21 mouse cellular contexts compared by ENCODE assay signal in genomic region chr3:102141451-102141850, GRCm38 (mm10). TPM values are rescaled to one million over a fixed set of nuclear protein-coding genes. Genes with fewer than 3 reads are reported as not detected.
DNase-seq lines count a peak whose midpoint lies in the region; ATAC-seq and TF ChIP-seq lines count a peak whose summit lies in the region.
"Had no signal": no experiment of that assay in that cellular context is flagged by ENCODE, and none has a peak within 500 bp of the region (broad histone marks: within the 10 kb centered on the region; RNA-seq: fewer than 3 reads in every experiment).

No protein-coding gene starts in this region.

- H3K4me1 ChIP-seq in forebrain, embryonic 10.5 days = peaks cover 44% of the 10 kb centered on the region
- peaks cover 8% of the 10 kb centered on the region; the same call in 1 of the 2 replicates for H3K4me1 ChIP-seq in forebrain, embryonic 11.5 days (replicated peaks; ENCODE audit: control insufficient read depth, insufficient read depth, low read length)
- peaks cover 5% of the 10 kb centered on the region for H3K4me1 ChIP-seq in olfactory bulb, adult 2 months (ENCODE audit: control insufficient read depth, insufficient read depth, low read length)
- H3K4me1 ChIP-seq in midbrain, embryonic 14.5 days (ENCODE audit: control insufficient read depth, insufficient read depth, low read length) = no peaks in the 10 kb centered on the region; the same call in 1 of the 2 replicates

- H3K9me3 ChIP-seq in forebrain, embryonic 10.5 days = no peaks in the 10 kb centered on the region
- no peaks in the 10 kb centered on the region for H3K9me3 ChIP-seq in forebrain, embryonic 11.5 days (ENCODE audit: control insufficient read depth, low read length)
- no peaks in the 10 kb centered on the region for H3K9me3 ChIP-seq in midbrain, embryonic 14.5 days (ENCODE audit: control insufficient read depth, low read length)
- H3K9me3 ChIP-seq: embryonic facial prominence, embryonic 13.5 days; forebrain, embryonic 15.5 days; heart, embryonic 15.5 days; hindbrain, embryonic 15.5 days had no signal

- no peak for ATAC-seq in forebrain, embryonic 11.5 days (replicated peaks; ENCODE audit: low FRiP score)
- ATAC-seq in midbrain, embryonic 14.5 days (ENCODE audit: low FRiP score, low TSS enrichment) = no peak
- ATAC-seq: forebrain, embryonic 15.5 days had no signal

- H3K4me2 ChIP-seq in forebrain, embryonic 11.5 days (ENCODE audit: low read depth, low read length, severe bottlenecking) = no peak overlapping the region
- H3K4me2 ChIP-seq in midbrain, embryonic 14.5 days (ENCODE audit: low read length) = no peak overlapping the region
- H3K4me2 ChIP-seq: embryonic facial prominence, embryonic 13.5 days; forebrain, embryonic 15.5 days; heart, embryonic 11.5 days; heart, embryonic 15.5 days; hindbrain, embryonic 15.5 days had no signal

- no peak for TF ChIP-seq POLR2A in olfactory bulb, adult 2 months (IDR thresholded peaks at IDR 0.05; ENCODE audit: insufficient read depth, low read depth, low read length)

- H3K4me3 ChIP-seq in forebrain, embryonic 10.5 days = no peak overlapping the region
- H3K4me3 ChIP-seq in forebrain, embryonic 11.5 days (ENCODE audit: low read depth, low read length) = no peak overlapping the region
- no peak overlapping the region for H3K4me3 ChIP-seq in olfactory bulb, adult 2 months (ENCODE audit: insufficient read depth, low read depth, low read length)
- H3K4me3 ChIP-seq in midbrain, embryonic 14.5 days (replicated peaks; ENCODE audit: low read depth, low read length) = no peak overlapping the region
- H3K4me3 ChIP-seq: embryonic facial prominence, embryonic 13.5 days; forebrain, embryonic 15.5 days; heart, adult 2 months; heart, embryonic 15.5 days; hindbrain, embryonic 15.5 days had no signal

- WGBS in forebrain, embryonic 10.5 days = 77% methylated on average over 2 of the region's 2 CpGs
- WGBS in forebrain, embryonic 11.5 days = 74% methylated on average over 2 of the region's 2 CpGs
- WGBS in olfactory bulb, adult 2 months = 79% methylated on average over 2 of the region's 2 CpGs
- 68% methylated on average over 2 of the region's 2 CpGs for WGBS in midbrain, embryonic 14.5 days

- H3K36me3 ChIP-seq in forebrain, embryonic 10.5 days (replicated peaks) = no peaks in the 10 kb centered on the region
- H3K36me3 ChIP-seq in forebrain, embryonic 11.5 days (ENCODE audit: control insufficient read depth, insufficient read depth, low read length) = no peaks in the 10 kb centered on the region
- H3K36me3 ChIP-seq in midbrain, embryonic 14.5 days (ENCODE audit: control insufficient read depth, insufficient read depth, low read length) = no peaks in the 10 kb centered on the region
- H3K36me3 ChIP-seq: embryonic facial prominence, embryonic 13.5 days; forebrain, embryonic 15.5 days; hindbrain, embryonic 15.5 days had no signal

- TF ChIP-seq CTCF in olfactory bulb, adult 2 months (IDR thresholded peaks at IDR 0.05; ENCODE audit: insufficient read depth, low read depth, low read length) = no peak

- 0 out of 2 replicates have a peak overlapping the region, but pooled peaks have one; percentile 22 for H3K27ac ChIP-seq in forebrain, embryonic 10.5 days
- H3K27ac ChIP-seq in forebrain, embryonic 11.5 days (ENCODE audit: low read depth, low read length) = no peak overlapping the region
- peak overlapping the region; percentile 78 for H3K27ac ChIP-seq in olfactory bulb, adult 2 months (ENCODE audit: insufficient read depth, low read depth, low read length)
- H3K27ac ChIP-seq in midbrain, embryonic 14.5 days (replicated peaks; ENCODE audit: low read depth, low read length) = no peak overlapping the region
- H3K27ac ChIP-seq: embryonic facial prominence, embryonic 13.5 days; forebrain, embryonic 15.5 days; heart, adult 2 months; heart, embryonic 15.5 days; hindbrain, embryonic 15.5 days had no signal

- peaks cover 56% of the 10 kb centered on the region for H3K27me3 ChIP-seq in forebrain, embryonic 10.5 days (ENCODE audit: poor library complexity, severe bottlenecking)
- no peaks in the 10 kb centered on the region for H3K27me3 ChIP-seq in forebrain, embryonic 11.5 days (ENCODE audit: control insufficient read depth, insufficient read depth, low read length)
- no peaks in the 10 kb centered on the region for H3K27me3 ChIP-seq in midbrain, embryonic 14.5 days (ENCODE audit: control insufficient read depth, insufficient read depth, low read length)
- H3K27me3 ChIP-seq: CH12.LX; embryonic facial prominence, embryonic 13.5 days; forebrain, embryonic 15.5 days; heart, embryonic 15.5 days; hindbrain, embryonic 15.5 days had no signal

- no peak overlapping the region for H3K9ac ChIP-seq in forebrain, embryonic 11.5 days (ENCODE audit: low read length)
- H3K9ac ChIP-seq in midbrain, embryonic 14.5 days (replicated peaks; ENCODE audit: low read length) = no peak overlapping the region
- H3K9ac ChIP-seq: embryonic facial prominence, embryonic 13.5 days; forebrain, embryonic 15.5 days; heart, embryonic 15.5 days; hindbrain, embryonic 15.5 days had no signal

- no peak for DNase-seq in forebrain, embryonic 10.5 days (ENCODE audit: extremely low spot score, low spot score)
- DNase-seq in forebrain, embryonic 11.5 days (ENCODE audit: low spot score) = no peak
- peak; percentile 4 to 5 for DNase-seq in right cerebral cortex, adult 2 months (ENCODE audit: low spot score in 2 of 2)
- no peak for DNase-seq in right cerebral cortex, postnatal 36 days (ENCODE audit: low spot score in 2 of 2)
- DNase-seq in midbrain, embryonic 14.5 days = no peak
- no peak for DNase-seq in lung, postnatal 4 days
- DNase-seq: adrenal gland, adult 8-10 months; adrenal gland, postnatal 36 days; cerebellum, adult 11 months; cerebellum, adult 8-10 months; cerebellum, postnatal 14 days; gastrocnemius, postnatal 14 days; heart, adult 2 months; heart, postnatal 14 days had no signal

RNA-seq across cellular contexts. Expression of gene Casq2, which starts 55.2 kb away (rescaled TPM):
- not detected in 2 replicates for polyA plus RNA-seq in forebrain, embryonic 10.5 days (2016; fragmentation: Nextera tagmentation; extraction: Ambion mirVana)
- not detected in 2 replicates for polyA plus RNA-seq in forebrain, embryonic 11.5 days (2014; fragmentation: Nextera tagmentation; extraction: Ambion mirVana)
- not detected in 2 replicates for polyA plus RNA-seq in olfactory bulb, adult 2 months (2012; ENCODE audit: insufficient read depth, insufficient read length, low replicate concordance, missing spikeins)
- 0.16 and 0.26 TPM in 2 replicates for polyA plus RNA-seq in midbrain, embryonic 14.5 days (2014; fragmentation: Nextera tagmentation; extraction: Ambion mirVana)

Comparison
In these comparisons a context has a peak if more than half of its experiments do, and no peak if none do; other contexts are left out.
1. DNase-seq: peak in right cerebral cortex, adult 2 months (2 of 2); none in forebrain, embryonic 10.5 days (single experiment), forebrain, embryonic 11.5 days (single experiment), right cerebral cortex, postnatal 36 days (0 of 2), midbrain, embryonic 14.5 days (single experiment) and lung, postnatal 4 days (0 of 2).
2. H3K27ac ChIP-seq: peak in forebrain, embryonic 10.5 days (single experiment) and olfactory bulb, adult 2 months (single experiment); none in forebrain, embryonic 11.5 days (single experiment) and midbrain, embryonic 14.5 days (single experiment).